Mouse (Mus musculus): Measurements from ENCODE around the gene Traf4. TPM values are rescaled to one million over a fixed set of nuclear protein-coding genes. Genes with fewer than 3 reads are reported as not detected.
A peak's percentile ranks its signal among the peaks of the same experiment; 100 is the strongest.

Traf4 gene
- total RNA-seq, 2 experiments from 2014 or later = 2.2 to 3.2 TPM

DNA sequence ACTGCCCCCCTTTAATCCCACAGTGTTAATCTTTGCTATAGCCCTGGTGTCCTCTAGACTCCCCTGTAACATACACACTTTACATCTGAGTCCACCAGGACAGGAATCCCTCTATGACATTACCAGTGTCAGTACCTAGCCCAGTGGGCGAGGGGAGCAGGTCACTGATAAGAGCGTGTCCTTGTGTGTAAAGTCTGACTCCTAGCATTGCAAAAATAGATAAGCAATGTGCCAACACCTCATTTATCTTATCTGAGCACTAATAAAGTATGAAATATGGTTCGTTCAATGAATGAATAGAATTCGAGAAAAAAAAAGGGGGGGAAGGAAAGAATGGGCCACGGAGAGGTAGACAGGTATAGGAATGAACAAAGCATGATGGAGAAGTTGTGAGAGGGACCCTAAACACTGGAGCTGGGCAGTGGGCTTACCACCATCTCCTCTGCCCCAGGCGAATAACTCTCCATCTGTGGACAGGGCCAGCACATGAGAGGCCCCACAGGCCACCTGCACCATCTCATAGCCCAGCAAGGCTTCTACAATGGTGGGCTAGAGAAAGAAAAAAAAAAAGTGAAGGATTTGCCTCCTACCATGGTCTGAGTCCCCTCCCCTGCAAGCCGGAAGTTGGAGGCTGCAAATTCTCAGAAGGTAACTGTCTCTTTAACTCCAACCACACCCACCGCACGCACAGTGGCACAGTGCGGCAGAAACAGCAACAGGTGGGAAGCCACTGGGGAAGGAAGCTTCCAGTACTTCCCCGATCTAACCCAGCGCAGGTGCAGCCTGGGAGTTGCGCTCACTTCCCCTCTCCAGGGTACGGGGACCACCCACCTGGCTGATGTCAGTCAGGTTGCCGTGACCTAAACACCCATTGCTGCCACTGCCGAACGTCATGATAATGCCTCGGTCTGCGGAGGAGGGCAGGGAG is 3.4 kb upstream of the Traf4 start:
- no peak for DNase-seq

GRCm38 (mm10) chr11:78167257-78167959 is 2.0 kb upstream of the Traf4 start:
- intact Hi-C loops (cut with DNase I) = no loop called here
- DNase-seq = no peak

More for the DNA sequence above, 3.4 kb upstream of the Traf4 start:
- intact Hi-C loops (cut with DNase I) = no loop called here

GRCm38 (mm10) chr11:78166640-78167039 is 1.3 kb upstream of the Traf4 start:
- DNase-seq = no peak
- intact Hi-C loops (cut with DNase I) = no loop called here

- DNase-seq = no peak
- intact Hi-C loops (cut with DNase I) = no loop called here
Measured at GRCm38 (mm10) chr11:78166161-78166560, 772 bp upstream of the Traf4 start.

DNA sequence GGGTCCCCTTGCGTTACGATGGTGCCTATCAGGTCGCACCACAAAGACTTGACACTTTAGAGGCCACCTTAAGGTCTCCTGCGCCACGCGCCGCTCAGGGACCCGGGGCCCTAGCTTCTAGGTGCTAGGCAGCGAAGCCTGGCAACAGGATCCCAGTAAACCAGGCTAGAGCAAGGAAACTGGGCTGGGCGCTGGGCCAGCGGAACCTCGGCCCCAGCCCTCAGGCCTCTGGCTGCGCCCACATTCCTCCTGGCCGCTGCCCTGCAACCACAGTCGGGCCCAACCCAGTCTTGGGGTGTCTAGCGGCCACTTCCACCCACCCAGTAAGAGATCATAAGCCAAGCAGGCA is 346 bp upstream of the Traf4 start:
- intact Hi-C loops (cut with DNase I) = no loop called here
- peak in 1 of 2 experiments; percentile 23 for DNase-seq

DNA sequence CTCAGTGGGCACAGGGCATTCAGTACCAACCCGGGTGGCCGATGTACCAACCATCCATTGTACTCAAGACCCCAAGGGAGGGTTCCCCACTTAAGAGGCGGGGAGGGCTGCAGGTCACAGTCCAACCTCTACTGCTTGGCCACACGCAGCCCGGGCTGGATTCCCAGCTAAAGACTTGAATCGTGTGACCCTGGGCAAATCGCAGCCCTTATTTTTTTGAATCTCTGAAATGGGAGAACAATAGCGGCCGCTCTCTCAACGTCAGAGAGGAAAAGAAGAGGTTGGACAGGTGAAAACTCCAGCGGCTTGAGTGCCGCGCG is 825 bp downstream of the Traf4 start:
- no peak for DNase-seq
- intact Hi-C loops (cut with DNase I) = no loop called here

GRCm38 (mm10) chr11:78163681-78164603 is 1.4 kb downstream of the Traf4 start:
- intact Hi-C loops (cut with DNase I) = no loop called here
- DNase-seq = peak in 1 of 2 experiments; percentile 44

DNA sequence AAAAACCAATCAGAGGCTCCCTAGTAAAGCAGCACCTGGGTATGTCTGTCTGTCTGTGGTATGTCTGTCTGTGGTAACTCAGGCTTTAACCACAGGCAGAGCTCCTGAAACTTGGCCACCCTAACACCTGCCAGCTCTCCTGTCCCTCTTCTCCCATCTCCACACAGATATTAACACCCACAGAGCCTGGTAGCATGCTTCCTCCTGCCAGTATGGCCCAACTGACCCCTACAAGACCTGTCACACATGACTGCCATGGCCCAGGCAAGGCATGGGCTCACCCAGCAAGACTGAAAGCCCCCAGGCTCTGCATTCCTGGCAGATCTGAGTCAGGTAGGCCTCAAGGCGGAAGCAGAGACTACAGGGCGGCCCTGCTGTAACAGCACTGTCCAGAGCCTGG is 2.3 kb downstream of the Traf4 start:
- no peak for DNase-seq
- intact Hi-C loops (cut with DNase I) = no loop called here

- peak in 1 of 2 experiments; percentile 54 for DNase-seq
- intact Hi-C loops (cut with DNase I) = no loop called here
Measured at GRCm38 (mm10) chr11:78162504-78162903, 2.9 kb downstream of the Traf4 start.

DNA sequence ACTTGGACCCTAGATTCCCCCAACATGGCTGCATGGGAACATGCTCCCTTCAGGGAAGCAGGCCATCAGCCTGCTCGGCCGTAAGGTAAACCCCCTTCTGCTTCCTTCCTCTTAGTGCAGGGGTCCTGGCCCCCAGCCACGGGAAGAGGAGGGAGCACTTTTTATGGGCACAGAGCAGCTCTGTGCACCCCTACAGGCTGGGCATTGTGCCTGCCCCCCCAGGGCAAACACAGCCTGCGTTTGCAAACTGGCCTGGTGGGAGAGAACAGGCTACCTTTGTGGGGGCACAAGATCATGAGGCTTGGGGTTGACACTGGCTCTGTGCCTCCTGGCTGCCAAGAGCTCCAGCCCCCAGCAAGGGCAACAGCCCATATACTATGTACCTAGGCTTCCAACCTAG is 3.4 kb downstream of the Traf4 start:
- no peak for DNase-seq
- intact Hi-C loops (cut with DNase I) = no loop called here

DNA sequence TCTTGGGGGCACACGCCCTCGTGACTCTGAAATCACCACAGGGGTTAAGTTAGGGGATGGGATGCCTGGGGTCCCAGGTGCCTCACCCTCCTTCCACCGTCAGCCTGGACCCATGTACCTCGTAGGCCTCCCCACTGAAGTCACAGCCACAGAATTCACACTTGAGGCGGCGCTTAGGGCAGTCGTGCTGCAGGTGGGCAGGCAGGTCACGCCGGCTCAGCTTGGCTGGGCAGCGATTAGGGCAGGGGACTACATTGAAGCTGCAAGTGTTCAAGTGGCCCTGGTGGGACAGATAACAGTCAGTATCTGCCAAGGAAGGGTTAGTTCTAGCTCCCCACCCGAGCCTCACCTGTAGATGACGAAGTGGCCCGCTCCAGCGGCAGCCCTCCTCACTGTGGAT is 4.2 kb downstream of the Traf4 start:
- DNase-seq = no peak
- intact Hi-C loops (cut with DNase I) = no loop called here

DNA sequence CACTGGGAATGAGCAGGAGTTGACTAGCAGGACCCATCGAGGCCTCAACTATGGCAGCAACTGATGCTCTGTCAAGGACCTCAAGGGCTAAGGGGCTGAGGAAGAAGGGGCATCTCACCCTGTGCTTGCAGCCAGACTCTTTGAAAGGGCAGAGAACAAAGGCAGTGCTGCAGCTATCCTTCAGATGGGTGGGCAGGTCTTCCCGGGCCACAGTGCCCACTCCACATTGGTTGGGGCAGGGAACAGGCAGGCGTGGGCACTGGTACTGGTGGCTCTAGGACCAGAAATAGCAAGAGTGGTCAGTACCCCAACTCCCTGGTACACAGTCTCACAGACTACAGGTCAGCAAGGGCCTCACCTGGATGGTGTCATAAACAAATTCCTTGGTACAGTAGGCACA is 4.7 kb downstream of the Traf4 start:
- intact Hi-C loops (cut with DNase I) = no loop called here
- no peak for DNase-seq

DNA sequence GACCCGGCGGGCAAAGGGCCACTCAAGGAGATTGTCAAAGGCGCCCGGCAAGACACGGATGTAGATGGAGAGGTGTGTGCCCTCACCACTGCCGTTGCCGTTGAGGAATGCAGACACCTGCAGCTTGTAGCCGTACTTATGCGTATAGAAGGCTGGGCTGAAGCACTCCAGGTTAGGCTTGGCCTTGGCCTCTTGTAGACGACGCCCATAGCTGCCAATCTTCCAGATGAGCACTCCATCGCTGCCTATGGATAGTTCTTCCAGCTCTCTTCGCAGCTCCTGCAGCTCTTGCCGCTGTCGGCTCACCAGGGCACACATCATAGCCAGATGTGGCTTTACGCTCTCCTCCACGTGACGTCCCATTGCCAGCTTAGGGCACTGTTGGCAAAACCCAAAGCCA is 5.2 kb downstream of the Traf4 start:
- intact Hi-C loops (cut with DNase I) = no loop called here

DNA sequence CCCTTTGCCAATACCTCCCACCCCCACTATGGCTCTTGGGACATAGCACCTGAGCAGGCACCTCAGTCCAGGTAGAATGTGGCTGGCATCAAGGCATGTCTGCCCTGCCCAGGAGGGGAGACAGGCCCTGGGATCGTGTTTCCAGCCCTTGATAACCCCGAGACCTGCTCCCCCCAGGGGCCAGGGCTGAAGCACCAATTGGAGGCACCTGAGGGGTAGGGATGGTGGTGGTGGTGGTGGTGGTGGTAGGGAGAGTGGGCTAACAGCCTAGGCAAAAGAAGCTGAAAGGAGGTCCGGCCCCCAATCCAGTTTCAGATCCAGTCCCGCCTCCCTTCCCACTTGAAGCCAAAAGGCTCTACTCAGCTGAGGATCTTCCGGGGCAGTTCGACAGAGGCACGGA is 5.8 kb downstream of the Traf4 start:
- intact Hi-C loops (cut with DNase I) = loop anchor here (1.0 to 5.0 kb wide), 2 partner anchors 19 to 62 kb away; no protein-coding TSS in a partner anchor
- DNase-seq = no peak

More for the DNA sequence above, 5.2 kb downstream of the Traf4 start:
- DNase-seq = no peak

DNA sequence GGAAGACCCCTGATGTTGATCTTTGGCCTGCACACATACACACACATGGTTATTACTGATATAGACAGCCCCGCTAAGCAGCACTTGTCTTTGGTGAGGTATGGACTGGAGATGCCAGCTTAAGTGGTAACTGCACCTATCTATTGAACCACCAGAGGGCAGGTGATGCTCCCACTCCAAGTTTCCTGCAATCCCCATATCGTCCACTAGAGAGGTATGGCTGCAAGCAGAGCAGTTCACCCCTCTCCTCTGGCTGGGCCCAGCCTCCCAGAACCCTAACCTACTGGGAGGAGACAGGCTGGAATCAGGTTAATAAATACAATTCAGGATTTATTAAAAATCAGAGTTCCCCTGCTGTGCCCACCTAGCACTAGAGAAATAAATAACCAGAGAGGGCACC is 6.3 kb downstream of the Traf4 start:
- DNase-seq = peak in 1 of 2 experiments; percentile 51
- intact Hi-C loops (cut with DNase I) = loop anchor here (1.0 to 5.0 kb wide), 2 partner anchors 19 to 62 kb away; no protein-coding TSS in a partner anchor

DNA sequence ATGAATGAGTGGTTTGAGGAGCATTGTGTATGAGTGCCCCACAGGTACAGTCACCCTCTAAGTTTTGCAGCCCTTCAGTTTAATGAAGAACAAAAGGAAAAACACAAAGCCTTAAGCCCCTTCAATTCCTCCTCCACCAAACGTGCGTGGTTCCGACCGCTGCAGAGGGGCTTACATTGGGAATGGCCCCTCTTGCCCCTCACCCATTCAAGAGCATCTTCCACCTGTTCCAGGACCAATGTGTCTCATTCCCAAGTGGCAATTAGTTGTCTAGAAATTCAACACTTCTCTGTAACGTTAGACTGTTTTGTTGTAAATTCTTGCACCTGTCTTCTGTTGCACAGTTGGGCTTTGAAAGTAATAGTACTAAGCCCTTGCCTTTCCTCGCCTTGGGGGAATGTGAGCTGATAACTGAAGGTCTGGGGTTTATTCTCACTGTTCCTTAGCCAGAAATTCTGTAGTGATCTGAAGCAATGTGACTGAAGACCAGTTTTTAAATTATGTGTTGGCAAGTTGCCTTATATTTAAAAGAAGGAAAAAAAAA is 9.2 kb downstream of the Traf4 start:
- intact Hi-C loops (cut with DNase I) = loop anchor here (5.0 kb wide), 1 partner anchor 59 kb away; no protein-coding TSS in a partner anchor
- no peak for DNase-seq

DNA sequence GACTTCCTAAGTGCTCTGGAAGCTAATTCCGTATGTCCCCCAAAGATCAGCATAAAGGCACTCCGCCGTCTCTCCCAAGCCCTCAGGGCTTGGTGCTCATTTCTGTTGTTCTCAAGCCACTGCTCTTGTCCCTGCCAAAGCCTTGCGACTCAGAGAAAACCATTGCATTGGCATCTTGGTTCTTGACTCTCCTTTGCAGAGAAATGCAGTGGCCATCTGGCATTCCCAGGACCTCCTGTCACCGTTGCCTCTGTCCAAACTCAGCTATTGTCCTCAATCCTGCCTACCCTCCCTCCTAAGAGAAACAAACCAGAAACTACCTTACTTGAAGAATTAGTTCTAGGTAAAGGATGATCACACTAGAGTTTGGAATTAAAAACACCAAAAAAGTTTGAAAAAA is 9.7 kb downstream of the Traf4 start:
- intact Hi-C loops (cut with DNase I) = loop anchor here (5.0 kb wide), 1 partner anchor 58 kb away; no protein-coding TSS in a partner anchor

GRCm38 (mm10) chr11:78153778-78154177 is 11.6 kb downstream of the Traf4 start:
- intact Hi-C loops (cut with DNase I) = no loop called here
- no peak for DNase-seq

More for the DNA sequence above, 9.7 kb downstream of the Traf4 start:
- no peak for DNase-seq

DNA sequence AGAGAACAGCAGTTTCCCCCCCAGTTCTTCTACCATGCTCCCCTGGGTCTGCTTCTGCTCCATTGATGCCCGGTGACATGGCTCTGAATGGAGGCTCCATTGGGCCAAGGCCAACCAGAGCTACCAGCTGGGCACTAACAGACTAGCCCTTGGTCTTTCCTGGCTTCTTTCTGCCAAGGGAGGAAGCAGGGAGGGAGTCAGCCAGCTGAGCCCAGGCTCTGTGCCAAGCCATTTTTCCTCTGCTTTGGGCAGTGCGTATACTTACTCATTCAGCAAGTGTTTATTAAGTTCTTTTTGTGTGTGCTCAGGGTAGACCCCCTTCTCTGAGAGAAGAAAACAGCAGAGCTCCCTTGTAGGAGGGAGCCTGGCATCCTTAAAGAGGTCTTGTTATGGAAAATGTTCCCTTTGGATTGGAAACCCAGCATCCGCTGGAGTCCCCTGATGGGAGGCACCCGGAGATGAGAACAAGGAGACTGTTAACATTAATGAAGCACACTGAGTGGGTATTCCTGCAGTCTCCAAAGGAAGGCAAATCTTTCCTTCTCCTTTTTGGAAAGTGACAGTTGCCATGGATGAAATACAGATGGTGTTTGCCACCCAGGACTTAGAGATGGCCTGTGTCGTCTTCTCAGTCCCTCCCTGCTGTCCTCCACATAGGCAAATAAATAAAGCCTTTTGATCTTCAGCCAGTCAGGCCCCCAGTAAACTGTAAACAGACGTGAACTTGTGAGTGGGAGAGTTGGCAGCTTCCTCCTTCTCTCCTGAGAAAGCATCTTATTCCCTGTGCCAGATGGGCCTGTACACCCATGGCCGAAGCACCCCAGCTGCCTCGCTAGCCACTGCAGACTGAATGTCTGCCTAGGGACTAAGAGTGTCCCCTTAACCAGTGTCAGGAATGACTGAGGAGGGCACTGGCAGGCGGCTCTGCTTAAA is 12.8 kb downstream of the Traf4 start:
- DNase-seq = peak; percentile 43 to 49
- intact Hi-C loops (cut with DNase I) = no loop called here
